Mouse (Mus musculus) forebrain, embryonic 10.5 days (tissue): ENCODE data around the gene Dapk1. TPM values are rescaled to one million over a fixed set of nuclear protein-coding genes. Genes with fewer than 3 reads are reported as not detected.

Source experiments
- DNase-seq: peaks from one replicate; pipeline ENCODE4 v3.0.0-alpha.2; 2017; ENCODE audit warnings: low spot score; ENCODE audit errors: extremely low spot score
- H3K27ac ChIP-seq: fragments of 300-500 bp; sonication (generic); 2 replicates; pipeline ENCODE4 v1.5.1; 2016; ENCODE audit warnings: mild to moderate bottlenecking
- H3K27me3 ChIP-seq: fragments of 300-500 bp; sonication (generic); 2 replicates; pipeline ENCODE4 v1.6.1; 2016; ENCODE audit warnings: mild to moderate bottlenecking; ENCODE audit not compliant: poor library complexity, severe bottlenecking
- H3K36me3 ChIP-seq: fragments of 300-500 bp; sonication (generic); replicated peaks from 2 replicates; pipeline ENCODE4 v1.6.1; 2016; ENCODE audit warnings: mild to moderate bottlenecking, moderate library complexity
- H3K4me1 ChIP-seq: fragments of 300-500 bp; sonication (generic); 2 replicates; pipeline ENCODE4 v1.6.1; 2016
- H3K4me3 ChIP-seq: fragments of 300-500 bp; sonication (generic); 2 replicates; pipeline ENCODE4 v1.5.1; 2016; ENCODE audit warnings: mild to moderate bottlenecking, moderate library complexity
- H3K9me3 ChIP-seq: fragments of 300-500 bp; sonication (generic); 2 replicates; pipeline ENCODE4 v1.6.1; 2016; ENCODE audit warnings: mild to moderate bottlenecking, moderate library complexity
- WGBS: fragments of 180-500 bp; shearing (Covaris S2); methylation state at CpG from one replicate; pipeline ENCODE4 v1.1.7; 2016; 5-methylcytosine and 5-hydroxymethylcytosine counted together
- polyA plus RNA-seq: library from polyadenylated mRNA; unstranded; fragments of >200 nt; fragmentation: Nextera tagmentation; extraction: Ambion mirVana; gene quantifications from 2 replicates; pipeline ENCODE4 v1.2.1, GENCODE M21; 2016

Gene Dapk1
- polyA plus RNA-seq, 1 experiment from 2014 or later = 18.0 TPM

- Histone ChIP-seq H3K9me3 (no peaks in the 10 kb centered on the region), H3K4me1 (peaks cover 20% of the 10 kb centered on the region), H3K27ac (0 out of 2 replicates have a peak overlapping the region, but pooled peaks have one; percentile 58), H3K27me3 (no peaks in the 10 kb centered on the region), H3K4me3 (peak overlapping the region; percentile 22), H3K36me3 (peaks cover 48% of the 10 kb centered on the region)
- DNase-seq = peak; percentile 63
- WGBS = 15% methylated on average over 9 of the region's 9 CpGs
These were observed 136.7 kb downstream of the Dapk1 start for GRCm38 (mm10) chr13:60738429-60738828.

GRCm38 (mm10) chr13:60740248-60740647 lies 138.5 kb downstream of the Dapk1 start:
- peaks cover 25% of the 10 kb centered on the region for H3K4me1 ChIP-seq
- WGBS = 90% methylated on average over 6 of the region's 6 CpGs
- no peaks in the 10 kb centered on the region for H3K27me3 ChIP-seq

GRCm38 (mm10) chr13:60742611-60743010 lies 140.9 kb downstream of the Dapk1 start:
- no peaks in the 10 kb centered on the region for H3K9me3 ChIP-seq
- WGBS = 90% methylated on average over 3 of the region's 3 CpGs
- H3K36me3 ChIP-seq = peaks cover 21% of the 10 kb centered on the region
- H3K4me3 ChIP-seq = no peak overlapping the region
- H3K27me3 ChIP-seq = no peaks in the 10 kb centered on the region
- H3K27ac ChIP-seq = no peak overlapping the region
- no peak for DNase-seq
- peaks cover 15% of the 10 kb centered on the region for H3K4me1 ChIP-seq

More at GRCm38 (mm10) chr13:60740248-60740647, 138.5 kb downstream of the Dapk1 start:
- Histone ChIP-seq H3K36me3 (peaks cover 33% of the 10 kb centered on the region), H3K4me3 (no peak overlapping the region), H3K27ac (no peak overlapping the region), H3K9me3 (no peaks in the 10 kb centered on the region)
- no peak for DNase-seq

- H3K4me3 ChIP-seq = no peak overlapping the region
These were observed 141.8 kb downstream of the Dapk1 start for GRCm38 (mm10) chr13:60743381-60744077.

GRCm38 (mm10) chr13:60744078-60744460 lies 142.3 kb downstream of the Dapk1 start:
- no peak overlapping the region for H3K27ac ChIP-seq
- DNase-seq = peak; percentile 78
- H3K4me3 ChIP-seq = no peak overlapping the region
- 40% methylated on average over 7 of the region's 7 CpGs for WGBS
- no peaks in the 10 kb centered on the region for H3K27me3 ChIP-seq
- peaks cover 35% of the 10 kb centered on the region for H3K36me3 ChIP-seq
- H3K4me1 ChIP-seq = peaks cover 7% of the 10 kb centered on the region; the same call in 1 of the 2 replicates
- no peaks in the 10 kb centered on the region for H3K9me3 ChIP-seq

More at GRCm38 (mm10) chr13:60743381-60744077, 141.8 kb downstream of the Dapk1 start:
- peaks cover 30% of the 10 kb centered on the region for H3K36me3 ChIP-seq
- H3K9me3 ChIP-seq = no peaks in the 10 kb centered on the region
- no peaks in the 10 kb centered on the region for H3K27me3 ChIP-seq
- peaks cover 7% of the 10 kb centered on the region for H3K4me1 ChIP-seq
- DNase-seq = no peak
- no peak overlapping the region for H3K27ac ChIP-seq
- 87% methylated on average over 13 of the region's 13 CpGs for WGBS

- Histone ChIP-seq H3K4me3 (no peak overlapping the region), H3K27me3 (no peaks in the 10 kb centered on the region), H3K4me1 (peaks cover 7% of the 10 kb centered on the region; the same call in 1 of the 2 replicates), H3K27ac (no peak overlapping the region), H3K9me3 (no peaks in the 10 kb centered on the region), H3K36me3 (peaks cover 34% of the 10 kb centered on the region)
- no peak for DNase-seq
- WGBS = 90% methylated on average over 3 of the region's 3 CpGs
These were observed 143.0 kb downstream of the Dapk1 start for GRCm38 (mm10) chr13:60744736-60745135.

- 88% methylated on average over 12 of the region's 12 CpGs for WGBS
- Histone ChIP-seq H3K27me3 (no peaks in the 10 kb centered on the region), H3K9me3 (no peaks in the 10 kb centered on the region), H3K27ac (no peak overlapping the region), H3K36me3 (peaks cover 33% of the 10 kb centered on the region), H3K4me3 (no peak overlapping the region), H3K4me1 (peaks cover 7% of the 10 kb centered on the region; the same call in 1 of the 2 replicates)
- no peak for DNase-seq
These were observed 143.6 kb downstream of the Dapk1 start for GRCm38 (mm10) chr13:60745358-60745757.

GRCm38 (mm10) chr13:60746271-60746670 lies 144.5 kb downstream of the Dapk1 start:
- peaks cover 7% of the 10 kb centered on the region; the same call in 1 of the 2 replicates for H3K4me1 ChIP-seq
- H3K9me3 ChIP-seq = no peaks in the 10 kb centered on the region
- H3K36me3 ChIP-seq = peaks cover 37% of the 10 kb centered on the region
- 51% methylated on average over 1 of the region's 1 CpGs for WGBS
- no peak overlapping the region for H3K27ac ChIP-seq
- H3K27me3 ChIP-seq = no peaks in the 10 kb centered on the region
- peak; percentile 43 for DNase-seq
- H3K4me3 ChIP-seq = no peak overlapping the region

GRCm38 (mm10) chr13:60747201-60747600 lies 145.5 kb downstream of the Dapk1 start:
- 95% methylated on average over 1 of the region's 1 CpGs for WGBS
- DNase-seq = no peak
- peaks cover 43% of the 10 kb centered on the region for H3K36me3 ChIP-seq

GRCm38 (mm10) chr13:60748556-60748955 lies 146.8 kb downstream of the Dapk1 start:
- no peak overlapping the region for H3K27ac ChIP-seq
- H3K9me3 ChIP-seq = peaks cover 6% of the 10 kb centered on the region; the same call in 1 of the 2 replicates
- peaks cover 57% of the 10 kb centered on the region for H3K36me3 ChIP-seq
- 92% methylated on average over 2 of the region's 2 CpGs for WGBS
- no peak for DNase-seq
- peaks cover 4% of the 10 kb centered on the region; the same call in 1 of the 2 replicates for H3K4me1 ChIP-seq
- H3K4me3 ChIP-seq = no peak overlapping the region
- no peaks in the 10 kb centered on the region for H3K27me3 ChIP-seq

More at GRCm38 (mm10) chr13:60747201-60747600, 145.5 kb downstream of the Dapk1 start:
- Histone ChIP-seq H3K27ac (no peak overlapping the region), H3K27me3 (no peaks in the 10 kb centered on the region), H3K9me3 (peaks cover 1% of the 10 kb centered on the region; the same call in 1 of the 2 replicates), H3K4me3 (no peak overlapping the region), H3K4me1 (peaks cover 7% of the 10 kb centered on the region; the same call in 1 of the 2 replicates)

GRCm38 (mm10) chr13:60750930-60751329 lies 149.2 kb downstream of the Dapk1 start:
- Histone ChIP-seq H3K4me3 (no peak overlapping the region), H3K27me3 (no peaks in the 10 kb centered on the region), H3K4me1 (no peaks in the 10 kb centered on the region), H3K27ac (no peak overlapping the region), H3K9me3 (peaks cover 6% of the 10 kb centered on the region; the same call in 1 of the 2 replicates), H3K36me3 (peaks cover 70% of the 10 kb centered on the region)
- no peak for DNase-seq
- 91% methylated on average over 7 of the region's 7 CpGs for WGBS

GRCm38 (mm10) chr13:60753216-60753615 lies 151.5 kb downstream of the Dapk1 start:
- H3K27ac ChIP-seq = no peak overlapping the region
- 93% methylated on average over 6 of the region's 6 CpGs for WGBS

GRCm38 (mm10) chr13:60755251-60755650 lies 153.5 kb downstream of the Dapk1 start:
- Histone ChIP-seq H3K36me3 (peaks cover 53% of the 10 kb centered on the region), H3K4me3 (no peak overlapping the region), H3K27me3 (no peaks in the 10 kb centered on the region), H3K4me1 (no peaks in the 10 kb centered on the region), H3K27ac (no peak overlapping the region), H3K9me3 (peaks cover 6% of the 10 kb centered on the region; the same call in 1 of the 2 replicates)
- DNase-seq = no peak
- 85% methylated on average over 2 of the region's 2 CpGs for WGBS

More at GRCm38 (mm10) chr13:60753216-60753615, 151.5 kb downstream of the Dapk1 start:
- peaks cover 6% of the 10 kb centered on the region; the same call in 1 of the 2 replicates for H3K9me3 ChIP-seq
- no peak overlapping the region for H3K4me3 ChIP-seq
- no peaks in the 10 kb centered on the region for H3K4me1 ChIP-seq
- DNase-seq = no peak
- H3K27me3 ChIP-seq = no peaks in the 10 kb centered on the region
- H3K36me3 ChIP-seq = peaks cover 70% of the 10 kb centered on the region
